ENCODE assay signal across 27 mouse cellular contexts in the genomic region with DNA sequence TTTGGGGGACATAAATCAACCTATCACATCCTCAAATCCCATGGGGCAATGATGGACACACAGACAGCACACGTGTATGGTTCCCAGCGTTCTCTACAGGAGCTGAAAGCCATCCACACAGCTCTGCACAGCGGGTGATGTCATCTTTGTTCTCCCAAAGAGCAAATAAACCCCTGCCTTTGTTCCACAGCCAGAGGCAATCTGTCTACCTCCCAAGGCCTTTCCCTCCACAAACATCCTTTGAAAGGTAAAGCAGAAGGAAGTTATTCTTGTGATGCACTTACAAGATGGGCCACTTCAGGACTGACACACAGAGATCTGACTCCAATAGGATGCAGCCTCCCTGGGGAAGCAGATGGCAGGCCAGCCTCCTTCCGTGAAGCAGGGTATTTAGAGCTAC. TPM values are rescaled to one million over a fixed set of nuclear protein-coding genes. Genes with fewer than 3 reads are reported as not detected.
DNase-seq lines count a peak whose midpoint lies in the region; ATAC-seq and TF ChIP-seq lines count a peak whose summit lies in the region.
"Had no signal": no experiment of that assay in that cellular context is flagged by ENCODE, and none has a peak within 500 bp of the region (broad histone marks: within the 10 kb centered on the region; RNA-seq: fewer than 3 reads in every experiment).

No protein-coding gene starts in this region.

- peak; percentile 49 to 73 for DNase-seq in adrenal gland, adult (ENCODE audit: inconsistent age in 2 of 2, low spot score in 1 of 2)
- DNase-seq in adrenal gland, postnatal 25 days: no peak
- DNase-seq in heart, adult 11 months: peak; percentile 87
- DNase-seq in heart, adult 2 months: no peak
- DNase-seq in embryo, embryonic 10 days (ENCODE audit: low spot score): peak; percentile 51
- DNase-seq in neural tube, embryonic 11.5 days (ENCODE audit: low spot score): peak; percentile 27
- DNase-seq in T-cell, adult 2 months (ENCODE audit: low spot score): no peak
- DNase-seq: cerebellum, adult 18-20 months; cerebellum, postnatal 10 days; gastrocnemius, postnatal 10 days; heart, postnatal 36 days; kidney, adult 18-20 months; kidney, postnatal 4 days; layer of hippocampus, postnatal 36 days; left cerebral cortex, postnatal 4 days; liver, embryonic 13.5 days; lung, adult 2 months; lung, postnatal 10 days; midbrain, embryonic 14.5 days; right cerebral cortex, postnatal 4 days had no signal

- no peak overlapping the region for H3K27ac ChIP-seq in heart, adult 2 months
- H3K27ac ChIP-seq in neural tube, embryonic 11.5 days (ENCODE audit: low read depth, low read length): no peak overlapping the region
- H3K27ac ChIP-seq: embryonic facial prominence, embryonic 13.5 days; hindbrain, embryonic 15.5 days; liver, embryonic 13.5 days; macrophage had no signal

- TF ChIP-seq EP300 in heart, adult 2 months (IDR thresholded peaks at IDR 0.05; ENCODE audit: insufficient read depth, low read depth, low read length): no peak

- peaks cover 4% of the 10 kb centered on the region for H3K4me1 ChIP-seq in heart, adult 2 months (ENCODE audit: control insufficient read depth, insufficient read depth, low read length)
- peaks cover 2% of the 10 kb centered on the region; the same call in 1 of the 2 replicates for H3K4me1 ChIP-seq in neural tube, embryonic 11.5 days (ENCODE audit: control insufficient read depth, insufficient read depth, low read length)
- H3K4me1 ChIP-seq: hindbrain, embryonic 15.5 days had no signal

- H3K79me2 ChIP-seq in heart, adult 2 months (replicated peaks; ENCODE audit: control insufficient read depth, insufficient read depth, low read length): no peaks in the 10 kb centered on the region

- TF ChIP-seq POLR2A in heart, adult 2 months (IDR thresholded peaks at IDR 0.05; ENCODE audit: insufficient read depth, low read depth, low read length): no peak

- TF ChIP-seq CTCF in heart, adult 2 months (IDR thresholded peaks at IDR 0.05): no peak

- no peak overlapping the region for H3K4me2 ChIP-seq in neural tube, embryonic 11.5 days (ENCODE audit: low read depth)
- H3K4me2 ChIP-seq: embryonic facial prominence, embryonic 13.5 days; heart, embryonic 11.5 days; hindbrain, embryonic 15.5 days; liver, embryonic 13.5 days had no signal

- no peaks in the 10 kb centered on the region for H3K36me3 ChIP-seq in heart, adult 2 months (ENCODE audit: control insufficient read depth, insufficient read depth, low read length)
- H3K36me3 ChIP-seq in neural tube, embryonic 11.5 days (ENCODE audit: control insufficient read depth, insufficient read depth, low read length): no peaks in the 10 kb centered on the region
- H3K36me3 ChIP-seq: embryonic facial prominence, embryonic 13.5 days; hindbrain, embryonic 15.5 days; liver, embryonic 13.5 days had no signal

- no peaks in the 10 kb centered on the region for H3K9me3 ChIP-seq in neural tube, embryonic 11.5 days (ENCODE audit: control insufficient read depth, low read length)
- H3K9me3 ChIP-seq: embryonic facial prominence, embryonic 13.5 days; hindbrain, embryonic 15.5 days; liver, embryonic 13.5 days had no signal

- intact Hi-C loops in heart, adult 2 months (cut with DNase I): no loop called here

- no peak overlapping the region for H3K9ac ChIP-seq in heart, adult 2 months (ENCODE audit: low read depth, low read length)
- no peak overlapping the region for H3K9ac ChIP-seq in neural tube, embryonic 11.5 days (ENCODE audit: low read length)
- H3K9ac ChIP-seq: embryonic facial prominence, embryonic 13.5 days; hindbrain, embryonic 15.5 days; liver, embryonic 13.5 days had no signal

- no peak for ATAC-seq in neural tube, embryonic 11.5 days (ENCODE audit: insufficient read depth, low FRiP score, low TSS enrichment)
- ATAC-seq in activated CD4-positive, CD25-positive, alpha-beta regulatory T cell, adult 4 months: no peak
- ATAC-seq: forebrain, embryonic 16.5 days had no signal

- no peaks in the 10 kb centered on the region for H3K27me3 ChIP-seq in heart, adult 2 months (ENCODE audit: control insufficient read depth, insufficient read depth, low read length)
- no peaks in the 10 kb centered on the region for H3K27me3 ChIP-seq in neural tube, embryonic 11.5 days (ENCODE audit: control insufficient read depth, insufficient read depth, low read length)
- H3K27me3 ChIP-seq: embryonic facial prominence, embryonic 13.5 days; hindbrain, embryonic 15.5 days; liver, embryonic 13.5 days had no signal

- no peak overlapping the region for H3K4me3 ChIP-seq in heart, adult 2 months
- H3K4me3 ChIP-seq in neural tube, embryonic 11.5 days (ENCODE audit: low read depth, low read length): no peak overlapping the region
- H3K4me3 ChIP-seq: embryonic facial prominence, embryonic 13.5 days; erythroblast, embryonic 14.5 days; hindbrain, embryonic 15.5 days; liver, embryonic 13.5 days had no signal

- WGBS in heart, adult 2 months: 57% methylated on average over 4 of the region's 4 CpGs
- 15% methylated on average over 4 of the region's 4 CpGs for WGBS in neural tube, embryonic 11.5 days

RNA-seq across cellular contexts. Expression of a gene that starts 10.4 kb away (rescaled TPM):
- 11.8 and 13.4 TPM in 2 replicates for total RNA-seq in adrenal gland, postnatal 25 days (2021)
- total RNA-seq in heart, adult 2 months (2021): 10 to 100 TPM; 17.3 to 18.2 TPM
- 14.6 and 30.7 TPM in 2 replicates for polyA plus RNA-seq in heart, adult 2 months (2012; rRNA removed)
- 12.2 and 17.5 TPM in 2 replicates for polyA plus RNA-seq in neural tube, embryonic 11.5 days (2014; fragmentation: Nextera tagmentation; extraction: Ambion mirVana)
- 1 to 10 TPM; 5.1 to 8.8 TPM for polyA plus RNA-seq in activated CD4-positive, CD25-positive, alpha-beta regulatory T cell, adult 4 months (2017; shearing (Covaris generic))

Comparison
In these comparisons a context has a peak if more than half of its experiments do, and no peak if none do; other contexts are left out.
1. DNase-seq: peak in adrenal gland, adult (2 of 2), heart, adult 11 months (single experiment), embryo, embryonic 10 days (single experiment) and neural tube, embryonic 11.5 days (single experiment); none in adrenal gland, postnatal 25 days (single experiment), heart, adult 2 months (0 of 2) and T-cell, adult 2 months (single experiment).